Mouse (Mus musculus): ENCODE measurements around the gene 1700028K03Rik. TPM values are rescaled to one million over a fixed set of nuclear protein-coding genes. Genes with fewer than 3 reads are reported as not detected.

1700028K03Rik gene
- polyA plus RNA-seq, 1 experiment, result 0.04 TPM

DNA sequence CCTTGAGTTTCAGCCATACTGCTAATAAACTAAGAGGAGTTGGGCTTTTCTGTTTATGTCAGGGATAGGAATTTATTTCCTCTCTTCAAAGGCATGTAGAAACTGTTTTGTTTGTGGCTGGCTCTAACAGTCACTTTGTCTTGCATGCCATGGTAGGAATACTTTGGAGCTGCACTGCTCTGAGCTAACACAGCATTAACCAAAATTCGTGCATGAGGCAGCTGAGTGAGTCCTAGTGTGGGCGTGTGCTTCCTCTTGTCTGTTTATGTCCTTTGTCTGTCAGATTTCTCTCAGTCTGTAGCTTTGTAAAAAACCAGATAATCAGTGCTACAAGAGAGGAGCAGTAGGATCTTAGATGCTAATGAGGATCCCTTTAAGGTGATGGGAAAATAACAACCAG is 23.2 kb upstream of the 1700028K03Rik start:
- Histone ChIP-seq H3K27ac (ENCODE audit: control insufficient read depth, insufficient read depth, low read length) (no peak overlapping the region), H3K36me3 (ENCODE audit: control insufficient read depth, insufficient read depth, low read length) (peaks cover 18% of the 10 kb centered on the region), H3K4me3 (ENCODE audit: control insufficient read depth, insufficient read depth, low read length) (no peak overlapping the region), H3K27me3 (ENCODE audit: control insufficient read depth, insufficient read depth, low read length) (no peaks in the 10 kb centered on the region), H3K4me1 (replicated peaks; ENCODE audit: control insufficient read depth, insufficient read depth, low read length) (peaks cover 2% of the 10 kb centered on the region)
- DNase-seq, result no peak
- TF ChIP-seq CTCF (IDR thresholded peaks at IDR 0.05; ENCODE audit: borderline replicate concordance, control insufficient read depth, extremely low read depth, insufficient read depth, low read length, poor library complexity) (no peak), POLR2A (IDR thresholded peaks at IDR 0.05; ENCODE audit: control insufficient read depth, extremely low read depth, insufficient read depth, low read length, poor library complexity) (no peak)
- WGBS, result 72% methylated on average over 2 of the region's 2 CpGs

DNA sequence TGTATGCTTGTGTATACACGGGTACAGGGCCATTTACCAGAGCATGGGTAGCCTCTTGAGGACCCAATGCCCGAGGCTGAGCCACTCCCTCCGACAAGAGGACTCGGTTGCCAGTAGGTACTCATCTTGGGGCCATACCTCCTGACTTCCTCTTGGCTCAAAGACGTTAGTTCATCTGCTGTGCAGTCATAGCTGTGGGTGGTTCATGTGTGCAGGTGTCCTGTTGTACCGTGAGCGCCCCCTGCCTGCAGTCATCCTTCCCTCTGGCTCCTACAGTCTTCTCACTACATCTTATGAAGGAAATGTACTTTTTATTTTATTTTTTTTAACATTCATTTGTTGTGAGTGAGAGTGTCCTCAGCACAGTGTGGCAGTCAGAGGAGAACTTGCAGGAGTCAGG is 20.9 kb upstream of the 1700028K03Rik start:
- TF ChIP-seq POLR2A (IDR thresholded peaks at IDR 0.05; ENCODE audit: control insufficient read depth, extremely low read depth, insufficient read depth, low read length, poor library complexity), result no peak
- TF ChIP-seq CTCF (IDR thresholded peaks at IDR 0.05; ENCODE audit: borderline replicate concordance, control insufficient read depth, extremely low read depth, insufficient read depth, low read length, poor library complexity), result peak; percentile 84; the same call in 1 of the 2 replicates
- no peaks in the 10 kb centered on the region for H3K27me3 ChIP-seq (ENCODE audit: control insufficient read depth, insufficient read depth, low read length)
- no peak overlapping the region for H3K27ac ChIP-seq (ENCODE audit: control insufficient read depth, insufficient read depth, low read length)
- H3K4me1 ChIP-seq (replicated peaks; ENCODE audit: control insufficient read depth, insufficient read depth, low read length), result peaks cover 2% of the 10 kb centered on the region
- no peak overlapping the region for H3K4me3 ChIP-seq (ENCODE audit: control insufficient read depth, insufficient read depth, low read length)
- peak; percentile 85 for DNase-seq
- WGBS, result 16% methylated on average over 7 of the region's 7 CpGs
- H3K36me3 ChIP-seq (ENCODE audit: control insufficient read depth, insufficient read depth, low read length), result peaks cover 9% of the 10 kb centered on the region; the same call in 1 of the 2 replicates

DNA sequence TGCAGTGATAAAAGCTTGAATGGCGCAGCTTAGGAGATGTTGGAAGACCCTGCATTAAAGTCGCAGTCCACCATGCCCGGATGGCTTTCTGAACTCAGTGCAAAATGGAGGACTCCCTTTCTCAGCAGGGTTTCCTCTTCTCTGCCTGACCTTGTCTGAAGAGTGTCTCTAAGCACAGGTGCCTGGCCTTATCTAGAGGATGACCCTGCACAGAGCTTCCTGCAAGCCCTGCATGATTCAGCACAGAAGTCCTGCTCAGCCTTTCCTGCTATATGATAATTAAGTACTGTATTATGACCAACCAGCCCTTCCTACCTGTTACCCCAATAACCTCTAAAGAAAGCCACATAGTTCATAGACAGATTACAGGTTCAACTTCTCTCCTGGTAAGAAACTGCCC is 19.1 kb upstream of the 1700028K03Rik start:
- H3K27me3 ChIP-seq (ENCODE audit: control insufficient read depth, insufficient read depth, low read length), result no peaks in the 10 kb centered on the region
- no peak for DNase-seq
- TF ChIP-seq CTCF (IDR thresholded peaks at IDR 0.05; ENCODE audit: borderline replicate concordance, control insufficient read depth, extremely low read depth, insufficient read depth, low read length, poor library complexity), result no peak
- TF ChIP-seq POLR2A (IDR thresholded peaks at IDR 0.05; ENCODE audit: control insufficient read depth, extremely low read depth, insufficient read depth, low read length, poor library complexity), result no peak
- H3K27ac ChIP-seq (ENCODE audit: control insufficient read depth, insufficient read depth, low read length), result no peak overlapping the region
- H3K36me3 ChIP-seq (ENCODE audit: control insufficient read depth, insufficient read depth, low read length), result peaks cover 6% of the 10 kb centered on the region; the same call in 1 of the 2 replicates
- no peak overlapping the region for H3K4me3 ChIP-seq (ENCODE audit: control insufficient read depth, insufficient read depth, low read length)
- peaks cover 2% of the 10 kb centered on the region for H3K4me1 ChIP-seq (replicated peaks; ENCODE audit: control insufficient read depth, insufficient read depth, low read length)
- 97% methylated on average over 3 of the region's 3 CpGs for WGBS

DNA sequence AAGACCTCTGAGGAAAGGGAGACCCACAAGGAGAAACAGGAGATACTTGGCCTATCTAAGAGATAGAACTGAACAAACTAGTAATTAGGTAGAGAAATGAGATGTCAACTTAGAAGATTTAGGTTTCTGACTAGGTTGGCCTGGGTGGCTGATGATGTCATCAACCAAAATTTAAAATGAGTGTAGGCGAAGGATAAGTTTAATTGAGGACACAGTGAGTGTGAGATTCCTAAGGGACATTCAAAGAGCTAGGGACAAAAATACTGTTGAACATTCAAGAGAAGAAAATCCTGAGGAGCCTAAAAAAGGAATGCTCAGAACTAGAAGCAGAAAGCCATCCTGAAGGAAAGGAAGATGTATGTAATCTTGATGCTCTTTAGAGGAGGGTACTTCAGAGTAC is 18.4 kb upstream of the 1700028K03Rik start:
- peaks cover 2% of the 10 kb centered on the region for H3K4me1 ChIP-seq (replicated peaks; ENCODE audit: control insufficient read depth, insufficient read depth, low read length)
- peaks cover 3% of the 10 kb centered on the region; the same call in 1 of the 2 replicates for H3K36me3 ChIP-seq (ENCODE audit: control insufficient read depth, insufficient read depth, low read length)
- H3K27ac ChIP-seq (ENCODE audit: control insufficient read depth, insufficient read depth, low read length), result no peak overlapping the region
- DNase-seq, result no peak
- no peaks in the 10 kb centered on the region for H3K27me3 ChIP-seq (ENCODE audit: control insufficient read depth, insufficient read depth, low read length)
- WGBS, result 98% methylated on average over 1 of the region's 1 CpGs
- no peak overlapping the region for H3K4me3 ChIP-seq (ENCODE audit: control insufficient read depth, insufficient read depth, low read length)
- TF ChIP-seq POLR2A (IDR thresholded peaks at IDR 0.05; ENCODE audit: control insufficient read depth, extremely low read depth, insufficient read depth, low read length, poor library complexity) (no peak), CTCF (IDR thresholded peaks at IDR 0.05; ENCODE audit: borderline replicate concordance, control insufficient read depth, extremely low read depth, insufficient read depth, low read length, poor library complexity) (no peak)

DNA sequence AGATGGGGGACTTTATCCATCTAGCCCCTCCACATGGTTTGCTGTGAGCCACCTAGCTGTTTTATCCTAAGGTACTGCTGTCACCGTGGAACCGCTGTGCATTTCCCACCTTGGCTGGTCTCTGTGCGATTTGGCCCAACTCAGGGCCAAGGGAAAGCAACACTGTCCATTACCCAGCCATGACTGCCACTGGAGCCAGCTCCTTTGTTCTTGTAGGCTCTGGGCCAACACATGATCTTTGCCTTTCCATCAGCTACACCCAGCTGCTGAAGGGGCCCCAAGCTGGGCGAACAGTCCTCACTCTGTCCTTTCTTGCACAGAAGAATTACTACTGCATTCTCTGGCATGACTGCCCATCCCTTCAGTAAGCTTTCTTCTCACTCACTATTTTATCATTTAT is 15.9 kb upstream of the 1700028K03Rik start:
- no peaks in the 10 kb centered on the region for H3K4me1 ChIP-seq (replicated peaks; ENCODE audit: control insufficient read depth, insufficient read depth, low read length)
- no peaks in the 10 kb centered on the region for H3K27me3 ChIP-seq (ENCODE audit: control insufficient read depth, insufficient read depth, low read length)
- H3K27ac ChIP-seq (ENCODE audit: control insufficient read depth, insufficient read depth, low read length), result no peak overlapping the region
- H3K36me3 ChIP-seq (ENCODE audit: control insufficient read depth, insufficient read depth, low read length), result no peaks in the 10 kb centered on the region
- H3K4me3 ChIP-seq (ENCODE audit: control insufficient read depth, insufficient read depth, low read length), result no peak overlapping the region
- DNase-seq, result no peak
- TF ChIP-seq CTCF (IDR thresholded peaks at IDR 0.05; ENCODE audit: borderline replicate concordance, control insufficient read depth, extremely low read depth, insufficient read depth, low read length, poor library complexity) (no peak), POLR2A (IDR thresholded peaks at IDR 0.05; ENCODE audit: control insufficient read depth, extremely low read depth, insufficient read depth, low read length, poor library complexity) (no peak)
- WGBS, result 95% methylated on average over 4 of the region's 4 CpGs

DNA sequence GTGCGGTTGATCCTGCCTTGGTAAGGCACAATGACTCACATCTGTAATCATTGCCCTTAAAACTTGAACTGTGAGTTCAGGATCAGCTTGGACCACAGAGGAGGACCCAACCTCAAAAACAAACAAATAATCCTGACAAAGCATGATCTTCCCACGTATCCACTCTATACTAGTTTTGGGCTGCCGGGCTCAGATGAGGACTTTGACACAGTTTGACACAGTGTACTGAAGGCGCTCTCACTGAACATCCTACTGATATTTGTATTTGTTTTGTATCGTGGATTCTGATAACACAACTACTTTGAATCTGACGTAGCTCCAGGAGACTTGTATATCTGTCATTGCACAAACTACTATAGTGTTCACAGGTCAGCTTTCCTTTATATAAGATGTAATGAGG is 13.1 kb upstream of the 1700028K03Rik start:
- Histone ChIP-seq H3K4me1 (replicated peaks; ENCODE audit: control insufficient read depth, insufficient read depth, low read length) (0 out of 2 replicates have a peak, but pooled peaks cover 2% of the 10 kb centered on the region), H3K4me3 (ENCODE audit: control insufficient read depth, insufficient read depth, low read length) (no peak overlapping the region), H3K36me3 (ENCODE audit: control insufficient read depth, insufficient read depth, low read length) (no peaks in the 10 kb centered on the region), H3K27ac (ENCODE audit: control insufficient read depth, insufficient read depth, low read length) (no peak overlapping the region), H3K27me3 (ENCODE audit: control insufficient read depth, insufficient read depth, low read length) (no peaks in the 10 kb centered on the region)
- 95% methylated on average over 6 of the region's 6 CpGs for WGBS
- TF ChIP-seq CTCF (IDR thresholded peaks at IDR 0.05; ENCODE audit: borderline replicate concordance, control insufficient read depth, extremely low read depth, insufficient read depth, low read length, poor library complexity), result no peak
- no peak for TF ChIP-seq POLR2A (IDR thresholded peaks at IDR 0.05; ENCODE audit: control insufficient read depth, extremely low read depth, insufficient read depth, low read length, poor library complexity)
- DNase-seq, result no peak

DNA sequence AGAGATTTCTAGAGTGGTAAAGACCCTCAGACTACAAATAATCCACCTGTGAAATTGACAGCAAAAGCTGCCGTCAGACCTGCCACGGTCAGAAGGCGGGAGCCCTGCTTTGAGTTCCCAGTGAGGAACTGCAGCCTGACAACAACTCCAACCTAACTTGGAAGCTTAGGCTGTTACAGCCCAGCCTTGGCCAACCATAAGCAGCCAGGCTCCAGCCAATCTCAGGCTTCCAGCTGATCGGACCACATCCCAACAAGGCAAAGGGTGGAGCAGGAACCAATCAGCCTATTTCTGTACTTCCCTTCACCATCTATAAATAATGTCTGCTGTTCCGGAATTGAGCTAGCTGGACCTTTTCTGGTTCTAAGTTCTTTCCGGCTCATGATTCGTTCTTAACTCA is 12.6 kb upstream of the 1700028K03Rik start:
- Histone ChIP-seq H3K4me1 (replicated peaks; ENCODE audit: control insufficient read depth, insufficient read depth, low read length) (0 out of 2 replicates have a peak, but pooled peaks cover 2% of the 10 kb centered on the region), H3K4me3 (ENCODE audit: control insufficient read depth, insufficient read depth, low read length) (no peak overlapping the region), H3K27me3 (ENCODE audit: control insufficient read depth, insufficient read depth, low read length) (no peaks in the 10 kb centered on the region), H3K36me3 (ENCODE audit: control insufficient read depth, insufficient read depth, low read length) (no peaks in the 10 kb centered on the region), H3K27ac (ENCODE audit: control insufficient read depth, insufficient read depth, low read length) (no peak overlapping the region)
- DNase-seq, result no peak
- 65% methylated on average over 7 of the region's 7 CpGs for WGBS
- TF ChIP-seq CTCF (IDR thresholded peaks at IDR 0.05; ENCODE audit: borderline replicate concordance, control insufficient read depth, extremely low read depth, insufficient read depth, low read length, poor library complexity) (no peak), POLR2A (IDR thresholded peaks at IDR 0.05; ENCODE audit: control insufficient read depth, extremely low read depth, insufficient read depth, low read length, poor library complexity) (no peak)

Data from thymus, adult 2 months (tissue).